Mouse (Mus musculus) adrenal gland, postnatal 36 days (tissue): ENCODE measurements around the gene Sema6d. TPM values are rescaled to one million over a fixed set of nuclear protein-coding genes. Genes with fewer than 3 reads are reported as not detected.

ENCODE experiments used
- DNase-seq, 2 experiments: peaks; one replicate each; pipeline ENCODE4 v3.0.0; 2021; ENCODE audit warnings: mixed read lengths in 1 of 2
- total RNA-seq, 2 experiments: library from RNA; stranded (reverse); gene quantifications; 2 replicates each; pipeline ENCODE4 v1.2.3; 2021

Sema6d gene
- total RNA-seq, 2 experiments from 2014 or later = 7.7 to 11.3 TPM

GRCm38 (mm10) chr2:124401727-124402380 lies 312.1 kb downstream of the Sema6d start:
- no peak for DNase-seq

GRCm38 (mm10) chr2:124403571-124403970 lies 313.8 kb downstream of the Sema6d start:
- no peak for DNase-seq

- no peak for DNase-seq
These were observed 314.2 kb downstream of the Sema6d start for GRCm38 (mm10) chr2:124403981-124404380.

- DNase-seq = no peak
These were observed 315.1 kb downstream of the Sema6d start for GRCm38 (mm10) chr2:124404631-124405562.

GRCm38 (mm10) chr2:124408956-124409355 lies 319.2 kb downstream of the Sema6d start:
- no peak for DNase-seq

- no peak for DNase-seq
These were observed 327.0 kb downstream of the Sema6d start for GRCm38 (mm10) chr2:124416730-124417129.

GRCm38 (mm10) chr2:124418319-124418718 lies 328.6 kb downstream of the Sema6d start:
- DNase-seq = no peak

GRCm38 (mm10) chr2:124420170-124420825 lies 330.5 kb downstream of the Sema6d start:
- DNase-seq = no peak

- DNase-seq = no peak
These were observed 340.0 kb downstream of the Sema6d start for GRCm38 (mm10) chr2:124429744-124430143.

- DNase-seq = no peak
These were observed 340.9 kb downstream of the Sema6d start for GRCm38 (mm10) chr2:124430708-124431107.

- DNase-seq = no peak
These were observed 345.7 kb downstream of the Sema6d start for GRCm38 (mm10) chr2:124435382-124436002.

- no peak for DNase-seq
These were observed 346.9 kb downstream of the Sema6d start for GRCm38 (mm10) chr2:124436704-124437103.

- DNase-seq = no peak
These were observed 354.4 kb downstream of the Sema6d start for GRCm38 (mm10) chr2:124444199-124444598.

GRCm38 (mm10) chr2:124455881-124456280 lies 366.1 kb downstream of the Sema6d start:
- peak in 1 of 2 experiments; percentile 5 for DNase-seq

GRCm38 (mm10) chr2:124456999-124457398 lies 367.2 kb downstream of the Sema6d start:
- no peak for DNase-seq

GRCm38 (mm10) chr2:124458028-124458427 lies 368.3 kb downstream of the Sema6d start:
- no peak for DNase-seq

GRCm38 (mm10) chr2:124460956-124461355 lies 371.2 kb downstream of the Sema6d start:
- no peak for DNase-seq

- no peak for DNase-seq
These were observed 371.6 kb downstream of the Sema6d start for GRCm38 (mm10) chr2:124461378-124461851.

GRCm38 (mm10) chr2:124465004-124465946 lies 375.5 kb downstream of the Sema6d start:
- DNase-seq = no peak

GRCm38 (mm10) chr2:124467429-124467828 lies 377.7 kb downstream of the Sema6d start:
- no peak for DNase-seq
